Mouse (Mus musculus) midbrain, embryonic 10.5 days (tissue): Measurements from ENCODE around the gene Inpp4b. TPM values are rescaled to one million over a fixed set of nuclear protein-coding genes. Genes with fewer than 3 reads are reported as not detected.
"Not testable (repeated sequence)": the region's sequence is repeated elsewhere in the genome, so short reads cannot be mapped to it uniquely, and the experiment has no call there.

Source experiments
- DNase-seq: peaks from one replicate; pipeline ENCODE4 v3.0.0-alpha.2; 2017; ENCODE audit warnings: low spot score
- H3K27ac ChIP-seq: fragments of 300-500 bp; sonication (generic); replicated peaks from 2 replicates; pipeline ENCODE4 v1.5.1; 2016; ENCODE audit warnings: mild to moderate bottlenecking
- H3K27me3 ChIP-seq: fragments of 300-500 bp; sonication (generic); 2 replicates; pipeline ENCODE4 v1.6.1; 2016; ENCODE audit warnings: low read depth, mild to moderate bottlenecking; ENCODE audit not compliant: poor library complexity, severe bottlenecking
- H3K36me3 ChIP-seq: fragments of 300-500 bp; sonication (generic); 2 replicates; pipeline ENCODE4 v1.6.1; 2016; ENCODE audit warnings: mild to moderate bottlenecking, moderate library complexity
- H3K4me1 ChIP-seq: fragments of 300-500 bp; sonication (generic); 2 replicates; pipeline ENCODE4 v1.6.1; 2016
- H3K4me3 ChIP-seq: fragments of 300-500 bp; sonication (generic); 2 replicates; pipeline ENCODE4 v1.5.1; 2016; ENCODE audit warnings: mild to moderate bottlenecking, moderate library complexity
- H3K9me3 ChIP-seq: fragments of 300-500 bp; sonication (generic); replicated peaks from 2 replicates; pipeline ENCODE4 v1.6.1; 2016; ENCODE audit warnings: mild to moderate bottlenecking
- WGBS: fragments of 180-500 bp; shearing (Covaris S2); methylation state at CpG from one replicate; pipeline ENCODE4 v1.1.7; 2016; 5-methylcytosine and 5-hydroxymethylcytosine counted together
- polyA plus RNA-seq: library from polyadenylated mRNA; unstranded; fragments of >200 nt; fragmentation: Nextera tagmentation; extraction: Ambion mirVana; gene quantifications from 2 replicates; pipeline ENCODE4 v1.2.1, GENCODE M21; 2016

Inpp4b gene
- polyA plus RNA-seq, 1 experiment from 2014 or later, result 4.1 TPM

DNA sequence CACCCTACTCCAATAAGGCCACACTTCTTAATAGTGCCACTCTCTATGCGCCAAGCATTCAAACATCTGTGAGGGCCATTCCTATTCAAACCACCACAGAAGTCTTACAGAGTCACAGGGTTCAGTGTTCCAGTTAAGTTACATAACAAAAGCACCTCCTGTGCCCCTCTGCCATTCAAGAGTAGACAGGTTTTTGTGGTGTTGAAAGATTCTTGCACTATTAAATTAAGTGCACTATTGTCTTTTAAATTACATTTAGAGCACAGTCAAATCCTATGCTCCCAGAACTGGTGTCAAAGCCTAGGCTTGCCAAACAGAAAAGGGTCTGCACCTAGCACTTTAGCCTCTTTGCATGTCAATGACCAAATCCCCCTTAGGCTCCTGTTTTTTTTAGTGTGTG is 550.9 kb downstream of the Inpp4b start:
- H3K4me3 ChIP-seq, result no peak overlapping the region
- no peaks in the 10 kb centered on the region for H3K4me1 ChIP-seq
- DNase-seq, result no peak
- 76% methylated on average over 1 of the region's 1 CpGs for WGBS
- H3K27me3 ChIP-seq, result no peaks in the 10 kb centered on the region
- no peaks in the 10 kb centered on the region for H3K36me3 ChIP-seq
- no peaks in the 10 kb centered on the region; the same call in 1 of the 2 replicates for H3K9me3 ChIP-seq
- no peak overlapping the region for H3K27ac ChIP-seq

DNA sequence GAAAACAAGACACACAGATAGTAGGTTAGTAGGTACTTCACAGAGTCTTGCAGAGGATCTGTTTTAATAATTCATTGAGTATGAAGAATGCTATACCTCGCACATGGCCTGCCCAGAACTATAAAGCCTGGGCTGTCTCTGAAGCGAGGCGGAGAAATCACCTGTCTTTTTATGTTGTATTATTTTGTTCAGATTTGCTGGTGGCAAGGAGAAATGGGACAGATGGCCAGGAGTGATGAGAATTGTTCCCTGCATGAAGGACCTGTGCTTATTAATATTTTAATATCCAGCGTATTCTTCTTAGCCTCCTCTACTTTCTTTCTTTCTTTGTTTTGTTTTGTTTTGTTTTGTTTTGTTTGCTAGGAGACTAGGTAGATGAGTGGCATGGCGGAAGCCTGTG is 604.5 kb downstream of the Inpp4b start:
- Histone ChIP-seq H3K27me3 (no peaks in the 10 kb centered on the region), H3K9me3 (no peaks in the 10 kb centered on the region), H3K4me1 (no peaks in the 10 kb centered on the region), H3K27ac (no peak overlapping the region), H3K36me3 (no peaks in the 10 kb centered on the region), H3K4me3 (no peak overlapping the region)
- no peak for DNase-seq
- 93% methylated on average over 5 of the region's 5 CpGs for WGBS

DNA sequence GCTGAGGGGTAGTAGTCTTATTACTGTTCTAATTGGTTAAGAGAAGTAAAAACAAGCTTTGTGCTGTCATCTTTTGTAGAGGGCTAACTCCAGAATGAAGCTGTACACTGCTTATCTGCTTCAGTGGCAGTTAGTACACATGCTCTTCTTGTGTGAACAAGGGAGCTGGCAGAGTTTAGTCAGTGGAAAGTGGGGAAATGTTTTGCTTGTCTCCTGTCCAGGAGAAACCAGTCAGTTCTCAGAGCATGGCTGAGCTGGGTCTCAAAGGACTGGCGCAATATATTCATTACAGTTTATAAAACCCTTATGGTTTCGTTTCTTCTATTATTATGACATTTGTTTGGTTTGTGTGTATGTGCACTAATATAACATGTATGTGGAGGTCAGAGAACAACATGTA is 610.7 kb downstream of the Inpp4b start:
- 94% methylated on average over 2 of the region's 2 CpGs for WGBS
- no peak overlapping the region for H3K27ac ChIP-seq
- no peaks in the 10 kb centered on the region for H3K4me1 ChIP-seq
- H3K36me3 ChIP-seq, result no peaks in the 10 kb centered on the region
- H3K4me3 ChIP-seq, result no peak overlapping the region
- H3K27me3 ChIP-seq, result no peaks in the 10 kb centered on the region
- DNase-seq, result no peak
- H3K9me3 ChIP-seq, result no peaks in the 10 kb centered on the region

DNA sequence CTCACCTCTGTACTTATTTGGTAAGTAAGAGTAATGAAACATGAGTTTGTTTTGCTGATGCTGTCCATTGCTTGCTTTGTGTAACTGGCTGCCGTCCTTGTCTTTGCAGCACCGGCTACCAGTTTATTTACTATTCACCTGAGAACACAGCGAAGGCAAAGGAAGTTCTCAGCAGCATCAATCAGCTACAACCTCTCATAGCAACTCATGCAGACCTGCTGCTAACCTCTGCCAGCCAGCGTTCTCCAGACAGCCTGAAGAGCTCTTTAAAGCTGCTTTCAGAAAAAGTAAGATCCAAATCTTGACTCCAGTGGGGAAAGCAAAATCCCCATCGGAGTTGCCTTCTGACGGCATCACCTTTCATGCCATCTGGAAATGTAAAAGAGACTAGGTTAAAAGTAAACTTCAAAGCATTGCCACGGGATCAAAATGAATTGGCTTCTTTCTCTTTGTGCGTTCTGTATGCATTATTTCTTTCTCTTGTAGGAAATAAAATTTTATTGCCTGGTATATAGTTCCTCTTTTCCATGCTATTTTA is 642.8 kb downstream of the Inpp4b start:
- DNase-seq, result no peak
- Histone ChIP-seq H3K36me3 (no peaks in the 10 kb centered on the region), H3K27me3 (no peaks in the 10 kb centered on the region), H3K4me3 (no peak overlapping the region), H3K4me1 (no peaks in the 10 kb centered on the region), H3K27ac (no peak overlapping the region), H3K9me3 (no peaks in the 10 kb centered on the region)
- WGBS, result 70% methylated on average over 8 of the region's 8 CpGs

DNA sequence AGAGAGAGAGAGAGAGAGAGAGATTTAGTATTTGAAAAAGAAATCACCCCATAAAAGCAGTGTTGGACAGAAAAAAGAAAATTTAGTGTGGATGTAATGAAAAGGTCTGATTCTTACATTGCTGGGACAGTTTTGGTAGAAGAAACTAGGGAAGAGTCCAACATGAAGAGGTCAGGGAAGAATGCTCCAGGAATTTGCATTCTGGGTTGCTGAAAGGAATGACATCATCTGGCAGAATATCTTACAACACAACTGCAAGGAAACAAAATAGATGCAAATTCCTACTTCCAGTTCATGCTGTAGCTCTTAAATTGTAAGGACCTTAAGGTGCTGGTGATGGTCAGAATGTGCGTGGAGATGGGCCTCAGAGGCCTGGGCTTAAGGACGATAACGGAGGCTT is 650.6 kb downstream of the Inpp4b start:
- H3K36me3 ChIP-seq, result no peaks in the 10 kb centered on the region
- no peak for DNase-seq
- no peaks in the 10 kb centered on the region for H3K27me3 ChIP-seq
- no peak overlapping the region for H3K27ac ChIP-seq
- no peaks in the 10 kb centered on the region for H3K4me1 ChIP-seq
- WGBS, result 93% methylated on average over 3 of the region's 3 CpGs
- no peak overlapping the region for H3K4me3 ChIP-seq
- no peaks in the 10 kb centered on the region for H3K9me3 ChIP-seq

DNA sequence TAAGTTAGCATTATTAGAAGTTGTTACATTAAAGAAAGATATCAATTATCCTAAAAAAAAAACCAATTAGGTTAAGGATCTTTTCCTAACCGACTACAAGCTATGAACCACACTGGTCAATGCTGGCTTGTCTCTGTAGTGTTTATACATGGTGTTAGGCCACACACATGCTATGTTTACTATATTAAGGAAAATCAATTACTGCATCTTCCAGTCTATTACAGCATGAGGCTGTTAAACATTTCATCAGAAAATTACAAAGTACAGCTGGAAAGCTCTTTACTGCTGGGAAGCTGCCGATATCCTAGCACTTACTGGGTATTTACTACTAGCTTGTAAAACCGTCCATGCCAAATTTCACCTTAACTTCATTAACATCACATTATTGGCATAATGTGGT is 653.9 kb downstream of the Inpp4b start:
- no peak overlapping the region for H3K4me3 ChIP-seq
- H3K9me3 ChIP-seq, result no peaks in the 10 kb centered on the region
- no peak for DNase-seq
- no peaks in the 10 kb centered on the region for H3K27me3 ChIP-seq
- no peak overlapping the region for H3K27ac ChIP-seq
- no peaks in the 10 kb centered on the region for H3K36me3 ChIP-seq
- WGBS, result 89% methylated on average over 3 of the region's 3 CpGs
- no peaks in the 10 kb centered on the region for H3K4me1 ChIP-seq

DNA sequence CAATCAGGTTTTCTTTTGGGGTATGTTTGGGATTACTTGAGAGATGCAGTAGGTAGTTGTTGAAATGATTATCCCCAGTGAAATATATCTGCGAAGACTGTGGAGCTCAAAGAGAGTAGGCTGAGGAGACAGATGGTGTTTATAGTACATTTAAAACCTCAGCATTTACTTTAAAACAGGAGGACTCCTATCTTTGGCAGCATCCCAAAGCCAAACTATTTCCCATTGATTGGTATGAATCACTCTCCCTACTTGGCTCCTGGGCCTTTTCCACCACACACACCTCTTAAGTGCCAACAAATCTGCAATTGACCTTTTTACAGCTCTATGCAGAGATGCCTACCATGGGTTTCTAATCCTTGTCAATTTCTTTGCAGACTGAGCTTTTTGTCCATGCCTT is 654.5 kb downstream of the Inpp4b start:
- Histone ChIP-seq H3K9me3 (no peaks in the 10 kb centered on the region), H3K4me3 (no peak overlapping the region), H3K27me3 (no peaks in the 10 kb centered on the region), H3K27ac (no peak overlapping the region), H3K36me3 (no peaks in the 10 kb centered on the region), H3K4me1 (no peaks in the 10 kb centered on the region)
- WGBS, result 93% methylated on average over 1 of the region's 1 CpGs
- DNase-seq, result no peak

DNA sequence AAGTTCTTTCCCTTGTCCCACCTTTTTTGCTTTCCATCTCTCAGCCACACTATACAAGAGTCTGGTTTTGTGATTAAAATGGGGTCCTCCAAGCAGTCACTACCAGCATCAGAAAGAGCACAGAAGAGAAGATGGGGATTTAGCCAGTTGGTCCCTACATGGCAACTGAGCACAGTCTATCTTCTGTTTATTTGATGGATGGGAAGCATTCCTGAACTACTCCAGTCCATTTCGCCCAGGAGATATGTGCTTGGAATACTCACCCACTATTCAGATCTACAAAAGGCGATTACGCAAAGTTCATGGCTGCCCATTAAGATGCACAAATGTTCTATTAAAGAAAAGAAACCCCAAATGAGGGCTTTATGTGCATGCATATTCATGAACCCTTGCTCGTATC is 661.8 kb downstream of the Inpp4b start:
- WGBS, result 96% methylated on average over 4 of the region's 4 CpGs

DNA sequence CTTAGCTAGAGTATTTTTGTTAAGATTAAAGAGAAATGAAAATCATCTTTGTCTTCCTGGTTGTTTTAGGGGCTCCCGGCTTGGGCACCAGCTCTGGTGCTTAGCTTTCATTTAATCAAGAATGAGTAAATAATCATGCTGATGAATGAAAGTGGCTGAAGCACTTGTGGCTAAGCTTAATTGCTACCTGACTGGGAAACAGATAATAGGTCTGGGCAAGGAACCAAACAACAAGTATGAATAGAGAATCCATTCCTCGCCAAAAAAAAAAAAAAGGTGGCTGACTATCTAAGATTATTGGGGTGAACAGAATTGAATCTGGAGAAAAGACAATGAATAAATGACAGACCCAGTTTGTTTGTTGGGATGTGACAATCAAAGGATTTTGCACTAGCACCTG is 663.1 kb downstream of the Inpp4b start:
- Histone ChIP-seq H3K4me3 (no peak overlapping the region), H3K36me3 (no peaks in the 10 kb centered on the region), H3K27me3 (no peaks in the 10 kb centered on the region), H3K9me3 (no peaks in the 10 kb centered on the region), H3K4me1 (no peaks in the 10 kb centered on the region), H3K27ac (no peak overlapping the region)
- DNase-seq, result no peak
- WGBS, result 82% methylated on average over 2 of the region's 2 CpGs

More for the DNA sequence above, 661.8 kb downstream of the Inpp4b start:
- Histone ChIP-seq H3K27me3 (no peaks in the 10 kb centered on the region), H3K9me3 (no peaks in the 10 kb centered on the region), H3K36me3 (no peaks in the 10 kb centered on the region), H3K27ac (no peak overlapping the region), H3K4me3 (no peak overlapping the region), H3K4me1 (no peaks in the 10 kb centered on the region)
- no peak for DNase-seq

DNA sequence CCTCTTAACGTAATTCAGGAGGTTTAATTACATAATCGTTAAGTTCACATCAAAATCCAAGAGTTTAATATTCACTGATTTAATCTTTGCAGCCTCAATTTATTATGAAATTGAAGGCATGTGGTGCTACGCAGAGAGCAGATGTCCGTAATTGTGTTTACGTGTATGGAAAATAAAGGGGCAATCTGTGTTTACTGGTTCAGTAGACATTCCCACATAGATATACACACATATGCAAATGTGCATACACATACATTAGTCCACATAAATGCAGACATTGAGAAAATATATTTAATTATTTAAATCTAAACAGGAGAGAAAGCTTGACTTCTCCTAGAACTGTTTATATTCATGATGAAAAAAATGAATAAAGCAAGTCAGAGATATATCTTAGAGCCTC is 675.4 kb downstream of the Inpp4b start:
- Histone ChIP-seq H3K27me3 (no peaks in the 10 kb centered on the region), H3K4me3 (no peak overlapping the region), H3K9me3 (no peaks in the 10 kb centered on the region), H3K4me1 (no peaks in the 10 kb centered on the region), H3K27ac (no peak overlapping the region), H3K36me3 (no peaks in the 10 kb centered on the region)
- no peak for DNase-seq
- 95% methylated on average over 5 of the region's 5 CpGs for WGBS

DNA sequence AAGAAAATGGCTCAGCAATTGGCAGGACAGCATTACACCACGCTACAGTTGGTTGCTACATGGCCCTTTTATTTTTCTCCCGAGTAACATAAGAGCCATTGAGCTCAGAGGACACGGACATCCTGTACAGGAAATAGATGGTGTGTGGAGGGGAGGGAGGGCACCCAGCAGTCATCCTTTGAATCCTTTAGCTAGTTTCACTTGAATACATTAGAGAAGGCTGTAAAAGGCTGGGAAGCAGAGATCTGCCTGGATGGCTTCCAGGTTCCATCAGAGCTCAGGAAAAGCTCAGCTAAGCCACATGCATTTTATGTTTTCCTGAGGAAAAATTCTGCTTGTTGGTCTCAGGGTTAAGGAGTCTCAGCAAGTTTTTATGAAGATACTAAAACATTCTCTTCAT is 685.0 kb downstream of the Inpp4b start:
- Histone ChIP-seq H3K27ac (no peak overlapping the region), H3K4me3 (no peak overlapping the region), H3K27me3 (no peaks in the 10 kb centered on the region), H3K9me3 (no peaks in the 10 kb centered on the region), H3K4me1 (peaks cover 8% of the 10 kb centered on the region; the same call in 1 of the 2 replicates), H3K36me3 (no peaks in the 10 kb centered on the region)
- 87% methylated on average over 3 of the region's 3 CpGs for WGBS
- DNase-seq, result no peak

DNA sequence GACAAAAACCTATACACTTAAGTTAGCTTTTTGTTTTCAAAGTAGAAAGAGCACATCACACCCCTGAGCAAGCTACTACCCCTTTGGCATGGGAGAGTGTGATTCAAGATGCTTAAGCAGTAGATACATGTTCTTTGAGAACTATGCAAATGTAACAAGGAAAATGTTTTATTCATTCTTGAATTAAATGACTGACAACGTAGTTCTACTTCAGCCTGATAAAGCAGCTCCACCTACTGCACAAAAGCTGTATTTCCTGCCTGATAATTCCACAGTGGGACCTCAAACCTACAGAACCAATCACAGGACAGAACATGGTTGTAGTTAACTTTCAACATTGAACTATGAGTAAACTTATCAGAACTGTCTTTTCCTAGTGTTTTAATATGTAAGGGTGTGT is 686.5 kb downstream of the Inpp4b start:
- H3K4me3 ChIP-seq, result no peak overlapping the region
- WGBS, result 57% methylated on average over 1 of the region's 1 CpGs
- no peaks in the 10 kb centered on the region for H3K9me3 ChIP-seq
- H3K27me3 ChIP-seq, result no peaks in the 10 kb centered on the region
- no peak for DNase-seq
- no peak overlapping the region for H3K27ac ChIP-seq
- peaks cover 8% of the 10 kb centered on the region; the same call in 1 of the 2 replicates for H3K4me1 ChIP-seq
- H3K36me3 ChIP-seq, result no peaks in the 10 kb centered on the region

DNA sequence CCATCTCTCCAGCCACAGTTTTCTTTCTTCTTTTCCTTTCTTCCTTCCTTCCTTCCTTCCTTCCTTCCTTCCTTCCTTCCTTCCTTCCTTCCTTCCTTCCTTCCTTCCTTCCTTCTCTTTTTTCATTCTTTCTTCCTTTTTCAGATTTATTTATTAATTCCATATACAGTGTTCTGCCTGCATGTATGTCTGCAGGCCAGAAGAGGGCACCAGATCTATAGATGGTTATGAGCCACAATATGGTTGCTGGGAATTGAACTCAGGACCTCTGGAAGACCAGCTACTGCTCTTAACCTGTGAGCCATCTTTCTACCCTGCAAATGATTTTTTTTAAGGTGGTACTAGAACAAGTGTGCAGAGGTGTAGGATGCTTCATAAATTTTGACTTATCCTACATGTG is 689.7 kb downstream of the Inpp4b start:
- H3K4me3 ChIP-seq, H3K4me1 ChIP-seq, H3K9me3 ChIP-seq, H3K27me3 ChIP-seq, H3K36me3 ChIP-seq, DNase-seq, H3K27ac ChIP-seq: not testable (repeated sequence)

DNA sequence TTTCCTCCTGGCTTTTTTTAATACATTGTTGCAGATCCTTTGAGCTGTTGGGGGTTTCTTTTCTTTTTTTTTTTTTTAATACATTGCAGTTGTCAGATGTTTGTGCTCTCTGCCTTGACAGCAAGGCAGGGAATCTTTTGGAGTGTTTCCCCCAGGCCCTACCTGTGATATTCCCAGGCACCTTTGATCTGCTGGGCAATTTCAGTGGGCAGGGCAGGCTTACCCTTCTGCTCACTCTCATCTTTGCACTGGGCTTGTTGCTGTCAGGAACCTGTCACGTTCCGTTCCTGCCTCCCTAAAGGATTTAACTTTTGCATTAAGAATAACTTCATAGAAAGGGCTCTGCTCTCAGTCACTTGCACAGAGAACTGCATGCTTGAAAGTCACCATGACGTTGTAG is 711.7 kb downstream of the Inpp4b start:
- Histone ChIP-seq H3K36me3 (no peaks in the 10 kb centered on the region), H3K9me3 (no peaks in the 10 kb centered on the region), H3K27ac (no peak overlapping the region), H3K4me3 (no peak overlapping the region), H3K27me3 (no peaks in the 10 kb centered on the region), H3K4me1 (no peaks in the 10 kb centered on the region)
- WGBS, result 70% methylated on average over 3 of the region's 3 CpGs
- no peak for DNase-seq
